Mouse (Mus musculus) testis, adult 2 months (tissue): Measurements from ENCODE around the gene Ptpn7.

ENCODE experiments used
- CTCF ChIP-seq: fragments of 200-500 bp; IDR thresholded peaks from 2 replicates; pipeline ENCODE4 v1.5.1; 2012; ENCODE audit warnings: low read depth, mild to moderate bottlenecking, inconsistent platforms, low read length, moderate library complexity; ENCODE audit not compliant: control insufficient read depth, insufficient read depth, insufficient replicate concordance
- POLR2A ChIP-seq: fragments of 200-500 bp; IDR thresholded peaks from 2 replicates; pipeline ENCODE4 v1.6.1; 2012; ENCODE audit warnings: low read depth, mild to moderate bottlenecking, inconsistent platforms, low read length, moderate library complexity; ENCODE audit not compliant: control insufficient read depth

- TF ChIP-seq CTCF (no peak), POLR2A (no peak)
These were observed 48.8 kb downstream of the Ptpn7 start for GRCm38 (mm10) chr1:135181275-135181674.
